ENCODE assay signal across 29 mouse cellular contexts in genomic region chr6:114858722-114859053, GRCm38 (mm10).
A peak's percentile ranks its signal among the peaks of the same experiment; 100 is the strongest.
DNase-seq lines count a peak whose midpoint lies in the region; ATAC-seq and TF ChIP-seq lines count a peak whose summit lies in the region.
"Had no signal": no experiment of that assay in that cellular context is flagged by ENCODE, and none has a peak within 500 bp of the region (broad histone marks: within the 10 kb centered on the region; RNA-seq: fewer than 3 reads in every experiment).

No protein-coding gene starts in this region.

- no peak for ATAC-seq in hindbrain, postnatal 0 days
- no peak for ATAC-seq in hindbrain, embryonic 11.5 days (ENCODE audit: low FRiP score)
- ATAC-seq: forebrain, embryonic 14.5 days; hindbrain, embryonic 16.5 days; intestine, embryonic 15.5 days; liver, embryonic 12.5 days; midbrain, embryonic 16.5 days had no signal

- no peak for DNase-seq in gastrocnemius, adult 2 months
- no peak for DNase-seq in gastrocnemius, adult 18-20 months (ENCODE audit: low spot score)
- no peak for DNase-seq in hindbrain, postnatal 0 days (ENCODE audit: low spot score)
- no peak for DNase-seq in hindbrain, embryonic 11.5 days (ENCODE audit: low spot score)
- DNase-seq in layer of hippocampus, adult 9-11 months, result peak; percentile 41
- no peak for DNase-seq in layer of hippocampus, adult 11-12 months (ENCODE audit: low spot score)
- DNase-seq in adrenal gland, adult 18-20 months (ENCODE audit: low spot score in 2 of 2), result no peak
- DNase-seq: adrenal gland, postnatal 25 days; cerebellum, adult 18-20 months; cerebellum, postnatal 10 days; gastrocnemius, postnatal 36 days; heart, adult 18-20 months; kidney, adult 9 months; kidney, postnatal 4 days; left cerebral cortex, postnatal 4 days; liver, postnatal 0 days; lung, postnatal 36 days; right cerebral cortex, postnatal 4 days; thymus, adult 18-20 months; thymus, postnatal 25 days had no signal

- H3K4me1 ChIP-seq in hindbrain, postnatal 0 days (ENCODE audit: insufficient read depth, low read length), result peaks cover 6% of the 10 kb centered on the region; the same call in 1 of the 2 replicates
- no peaks in the 10 kb centered on the region for H3K4me1 ChIP-seq in hindbrain, embryonic 11.5 days (replicated peaks; ENCODE audit: control insufficient read depth, insufficient read depth, low read length)

- no peak overlapping the region for H3K4me2 ChIP-seq in hindbrain, postnatal 0 days (ENCODE audit: low read depth, low read length)
- no peak overlapping the region for H3K4me2 ChIP-seq in hindbrain, embryonic 11.5 days (replicated peaks; ENCODE audit: low read depth, low read length)
- H3K4me2 ChIP-seq: intestine, embryonic 15.5 days; liver, embryonic 12.5 days; midbrain, embryonic 11.5 days; neural tube, embryonic 12.5 days had no signal

- peaks cover 19% of the 10 kb centered on the region; the same call in 1 of the 2 replicates for H3K36me3 ChIP-seq in hindbrain, postnatal 0 days (ENCODE audit: insufficient read depth, low read length)
- no peaks in the 10 kb centered on the region for H3K36me3 ChIP-seq in hindbrain, embryonic 11.5 days (ENCODE audit: control insufficient read depth, insufficient read depth, low read length)

- intact Hi-C loops in gastrocnemius, adult 2 months (cut with DNase I), result no loop called here

- TF ChIP-seq CTCF in gastrocnemius, adult 2 months (IDR thresholded peaks at IDR 0.05), result no peak
- TF ChIP-seq CTCF in hindbrain, postnatal 0 days (IDR thresholded peaks at IDR 0.05; ENCODE audit: low read depth), result no peak

- no peak overlapping the region for H3K9ac ChIP-seq in hindbrain, postnatal 0 days (replicated peaks; ENCODE audit: low read length)
- H3K9ac ChIP-seq in hindbrain, embryonic 11.5 days (ENCODE audit: low read depth, low read length), result no peak overlapping the region
- H3K9ac ChIP-seq: intestine, embryonic 15.5 days; liver, embryonic 12.5 days; liver, postnatal 0 days had no signal

- no peak overlapping the region for H3K4me3 ChIP-seq in gastrocnemius, adult 2 months
- no peak overlapping the region for H3K4me3 ChIP-seq in hindbrain, postnatal 0 days (ENCODE audit: low read length)
- no peak overlapping the region for H3K4me3 ChIP-seq in hindbrain, embryonic 11.5 days (ENCODE audit: low read depth, low read length)
- H3K4me3 ChIP-seq: hindbrain, embryonic 10.5 days; intestine, embryonic 15.5 days; liver, embryonic 12.5 days; neural tube, embryonic 12.5 days had no signal

- no peaks in the 10 kb centered on the region for H3K27me3 ChIP-seq in hindbrain, postnatal 0 days (ENCODE audit: insufficient read depth, low read length)
- H3K27me3 ChIP-seq in hindbrain, embryonic 11.5 days (ENCODE audit: control insufficient read depth, insufficient read depth, low read length), result no peaks in the 10 kb centered on the region
- H3K27me3 ChIP-seq: intestine, embryonic 15.5 days; liver, embryonic 12.5 days; neural tube, embryonic 12.5 days had no signal

- no peaks in the 10 kb centered on the region for H3K9me3 ChIP-seq in hindbrain, postnatal 0 days (ENCODE audit: low read length)
- H3K9me3 ChIP-seq in hindbrain, embryonic 11.5 days (ENCODE audit: control insufficient read depth, low read length), result no peaks in the 10 kb centered on the region
- H3K9me3 ChIP-seq: hindbrain, embryonic 10.5 days; intestine, embryonic 15.5 days; liver, embryonic 12.5 days; neural tube, embryonic 12.5 days had no signal

- 79% methylated on average over 4 of the region's 4 CpGs for WGBS in hindbrain, postnatal 0 days
- WGBS in hindbrain, embryonic 11.5 days, result 90% methylated on average over 4 of the region's 4 CpGs

- peak overlapping the region; percentile 72 for H3K27ac ChIP-seq in gastrocnemius, adult 2 months
- peak overlapping the region; percentile 20; the same call in 1 of the 2 replicates for H3K27ac ChIP-seq in hindbrain, postnatal 0 days
- H3K27ac ChIP-seq in hindbrain, embryonic 11.5 days (ENCODE audit: low read depth, low read length), result no peak overlapping the region
- H3K27ac ChIP-seq: intestine, embryonic 15.5 days; liver, embryonic 12.5 days; neural tube, embryonic 12.5 days; stomach, postnatal 0 days had no signal
